In the genomic region with DNA sequence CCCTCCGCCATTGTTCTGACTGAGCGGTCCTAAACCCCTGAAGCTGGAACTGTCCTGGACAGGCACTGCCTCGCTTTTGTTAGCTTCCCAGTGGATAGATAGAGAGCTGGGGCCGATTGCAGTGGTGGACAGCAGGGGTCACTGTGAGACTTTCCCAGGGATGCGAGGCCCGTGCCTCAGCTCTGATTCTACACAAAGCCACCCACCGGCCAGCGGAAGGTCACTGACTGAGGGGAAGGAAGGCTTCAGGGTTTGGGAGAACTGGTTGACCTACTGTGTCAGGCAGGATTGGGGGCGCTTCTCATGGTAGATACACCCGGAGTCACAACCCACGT, we compare ENCODE assay signal across 9 mouse cellular contexts. TPM values are rescaled to one million over a fixed set of nuclear protein-coding genes. Genes with fewer than 3 reads are reported as not detected.
DNase-seq lines count a peak whose midpoint lies in the region; ATAC-seq and TF ChIP-seq lines count a peak whose summit lies in the region.
"Had no signal": no experiment of that assay in that cellular context is flagged by ENCODE, and none has a peak within 500 bp of the region (broad histone marks: within the 10 kb centered on the region; RNA-seq: fewer than 3 reads in every experiment).

No protein-coding gene starts in this region.

- no peak overlapping the region for H3K9ac ChIP-seq in kidney, postnatal 0 days (ENCODE audit: low read depth, low read length)
- H3K9ac ChIP-seq in liver, adult 2 months (ENCODE audit: low read depth, low read length) = no peak overlapping the region
- H3K9ac ChIP-seq: limb, embryonic 15.5 days had no signal

- no peak overlapping the region for H3K27ac ChIP-seq in kidney, postnatal 0 days
- no peak overlapping the region for H3K27ac ChIP-seq in liver, adult 2 months (replicated peaks; ENCODE audit: insufficient read depth, low read depth, low read length)
- H3K27ac ChIP-seq: limb, embryonic 15.5 days had no signal

- WGBS in kidney, postnatal 0 days = 31% methylated on average over 11 of the region's 11 CpGs
- WGBS in liver, adult 2 months = 74% methylated on average over 11 of the region's 11 CpGs

- H3K79me2 ChIP-seq in liver, adult 2 months (ENCODE audit: control insufficient read depth, insufficient read depth, low read length) = no peaks in the 10 kb centered on the region

- H3K27me3 ChIP-seq in kidney, postnatal 0 days (ENCODE audit: insufficient read depth, low read length) = no peaks in the 10 kb centered on the region
- H3K27me3 ChIP-seq in liver, adult 2 months (ENCODE audit: control insufficient read depth, insufficient read depth, low read length) = no peaks in the 10 kb centered on the region
- H3K27me3 ChIP-seq: limb, embryonic 15.5 days had no signal

- no peak overlapping the region for H3K4me2 ChIP-seq in kidney, postnatal 0 days (ENCODE audit: low read length)
- H3K4me2 ChIP-seq: limb, embryonic 15.5 days had no signal

- ATAC-seq in kidney, postnatal 0 days (replicated peaks; ENCODE audit: low FRiP score, low read depth) = peak; percentile 47; the same call in 1 of the 2 replicates

- peaks cover 18% of the 10 kb centered on the region for H3K36me3 ChIP-seq in kidney, postnatal 0 days (ENCODE audit: insufficient read depth, low read length)
- no peaks in the 10 kb centered on the region; the same call in 1 of the 2 replicates for H3K36me3 ChIP-seq in liver, adult 2 months (ENCODE audit: control insufficient read depth, insufficient read depth, low read length)

- peak; percentile 83 for TF ChIP-seq CTCF in kidney, postnatal 0 days (IDR thresholded peaks at IDR 0.05; ENCODE audit: low read depth)
- peak; percentile 66 for TF ChIP-seq CTCF in liver, adult 2 months (IDR thresholded peaks at IDR 0.05; ENCODE audit: low read depth, low read length)

- intact Hi-C loops in heart, postnatal 25 days (cut with DNase I) = loop anchor here (1.0 to 2.0 kb wide), 2 partner anchors 65 to 294 kb away; no protein-coding TSS in a partner anchor

- no peaks in the 10 kb centered on the region for H3K4me1 ChIP-seq in kidney, postnatal 0 days (replicated peaks; ENCODE audit: insufficient read depth, low read length)
- no peaks in the 10 kb centered on the region for H3K4me1 ChIP-seq in liver, adult 2 months (ENCODE audit: control insufficient read depth, insufficient read depth, low read length)

- no peak for TF ChIP-seq POLR2A in liver, adult 2 months (IDR thresholded peaks at IDR 0.05; ENCODE audit: extremely low read depth, insufficient read depth, low read length)

- H3K4me3 ChIP-seq in kidney, postnatal 0 days (replicated peaks; ENCODE audit: low read depth, low read length) = no peak overlapping the region
- no peak overlapping the region for H3K4me3 ChIP-seq in liver, adult 2 months (ENCODE audit: insufficient read depth, low read depth, low read length)
- H3K4me3 ChIP-seq: limb, embryonic 15.5 days had no signal

- DNase-seq in heart, adult 18-20 months = peak; percentile 40 to 63
- DNase-seq in heart, postnatal 25 days (ENCODE audit: low spot score) = no peak
- peak; percentile 83 to 87 for DNase-seq in cerebellum, postnatal 25 days
- peak; percentile 58 to 61 for DNase-seq in frontal cortex, postnatal 36 days (ENCODE audit: low spot score in 2 of 2)
- peak; percentile 83 for DNase-seq in kidney, postnatal 0 days (ENCODE audit: low spot score)
- DNase-seq in liver, adult 2 months (ENCODE audit: extremely low read depth, low read depth, low spot score) = no peak
- DNase-seq in retina, postnatal 1 day = peak; percentile 84
- no peak for DNase-seq in T-cell, adult 2 months (ENCODE audit: low spot score)

- H3K9me3 ChIP-seq in kidney, postnatal 0 days (replicated peaks; ENCODE audit: low read length) = no peaks in the 10 kb centered on the region
- H3K9me3 ChIP-seq: limb, embryonic 15.5 days had no signal

RNA-seq across cellular contexts. Expression of a gene that starts 29.8 kb away (rescaled TPM):
- 10 to 100 TPM; 18.4 to 18.5 TPM for total RNA-seq in heart, adult 18-20 months (2021)
- total RNA-seq in heart, postnatal 25 days (2021) = 10 to 100 TPM; 17.6 to 19.5 TPM
- 16.6 and 17.7 TPM in 2 replicates for polyA plus RNA-seq in kidney, postnatal 0 days (2015; fragmentation: Nextera tagmentation; extraction: Ambion mirVana)
- total RNA-seq in liver, adult 2 months (2014; rRNA removed) = 4.9 and 5.6 TPM in 2 replicates
- 8.2 and 9.2 TPM in 2 replicates for polyA plus RNA-seq in liver, adult 2 months (2012; rRNA removed)

Comparison
In these comparisons a context has a peak if more than half of its experiments do, and no peak if none do; other contexts are left out.
1. DNase-seq: peak in heart, adult 18-20 months (2 of 2), cerebellum, postnatal 25 days (2 of 2), frontal cortex, postnatal 36 days (2 of 2), kidney, postnatal 0 days (single experiment) and retina, postnatal 1 day (single experiment); none in heart, postnatal 25 days (single experiment), liver, adult 2 months (single experiment) and T-cell, adult 2 months (single experiment).